Mouse (Mus musculus): ENCODE results near the gene Olfr412. TPM values are rescaled to one million over a fixed set of nuclear protein-coding genes. Genes with fewer than 3 reads are reported as not detected.

The Olfr412 gene
- polyA plus RNA-seq, 1 experiment from 2014 or later, result not detected

DNA sequence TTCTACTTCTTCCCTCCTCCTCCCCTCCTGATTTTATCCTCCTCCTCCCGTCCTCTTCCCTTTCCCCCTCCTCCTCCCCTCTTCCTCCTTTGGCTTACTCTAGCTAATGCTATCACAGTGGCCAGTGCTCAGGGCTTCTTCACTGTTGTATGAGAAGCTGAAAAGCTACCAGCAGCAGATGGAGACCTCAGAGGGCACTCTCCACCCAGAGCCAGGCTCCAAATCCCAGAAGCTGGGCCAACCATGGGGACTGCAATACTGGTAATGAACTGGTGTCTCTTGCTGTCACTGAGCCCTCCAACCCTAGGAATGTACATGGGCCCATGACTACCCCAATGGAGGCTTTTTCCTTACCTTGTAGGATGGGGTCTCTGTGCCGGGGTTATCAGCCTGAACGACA, 50.1 kb downstream of the Olfr412 start:
- Histone ChIP-seq H3K4me1 (ENCODE audit: insufficient read depth, low read length) (peaks cover 33% of the 10 kb centered on the region), H3K9me3 (ENCODE audit: low read length) (no peaks in the 10 kb centered on the region), H3K27ac (ENCODE audit: low read length) (no peak overlapping the region), H3K4me2 (replicated peaks; ENCODE audit: low read depth, low read length) (no peak overlapping the region), H3K4me3 (ENCODE audit: low read length) (no peak overlapping the region), H3K9ac (replicated peaks; ENCODE audit: low read length) (no peak overlapping the region), H3K36me3 (ENCODE audit: insufficient read depth, low read length) (no peaks in the 10 kb centered on the region), H3K27me3 (ENCODE audit: insufficient read depth, low read length) (no peaks in the 10 kb centered on the region)
- no peak for ATAC-seq (ENCODE audit: low FRiP score, low TSS enrichment)
- WGBS, result 74% methylated on average over 3 of the region's 3 CpGs

DNA sequence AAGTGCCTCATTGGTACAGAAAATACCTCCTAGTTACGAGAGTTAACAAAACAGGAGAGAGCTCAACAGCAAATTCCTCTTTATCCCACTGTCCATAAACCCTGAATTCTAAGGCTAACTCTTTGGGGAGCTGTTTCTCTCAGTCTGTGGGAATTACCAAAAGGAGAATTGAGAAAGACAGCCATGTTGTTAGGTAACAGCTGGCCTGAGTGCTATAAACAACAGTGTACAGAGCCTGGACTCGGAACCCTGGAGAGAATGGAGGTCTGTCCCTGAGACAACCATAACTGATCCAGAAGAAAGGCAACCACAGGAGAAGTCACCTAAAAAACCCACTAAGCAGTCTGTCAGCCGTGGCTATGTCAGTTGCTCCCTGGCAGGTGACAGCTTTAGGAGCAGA, 50.6 kb downstream of the Olfr412 start:
- no peak for ATAC-seq (ENCODE audit: low FRiP score, low TSS enrichment)
- H3K27ac ChIP-seq (ENCODE audit: low read length), result no peak overlapping the region
- no peak overlapping the region for H3K4me3 ChIP-seq (ENCODE audit: low read length)
- peaks cover 33% of the 10 kb centered on the region for H3K4me1 ChIP-seq (ENCODE audit: insufficient read depth, low read length)
- WGBS, result 70% methylated on average over 3 of the region's 3 CpGs
- no peak overlapping the region for H3K4me2 ChIP-seq (replicated peaks; ENCODE audit: low read depth, low read length)
- no peaks in the 10 kb centered on the region for H3K9me3 ChIP-seq (ENCODE audit: low read length)
- no peaks in the 10 kb centered on the region for H3K36me3 ChIP-seq (ENCODE audit: insufficient read depth, low read length)
- H3K27me3 ChIP-seq (ENCODE audit: insufficient read depth, low read length), result no peaks in the 10 kb centered on the region
- H3K9ac ChIP-seq (replicated peaks; ENCODE audit: low read length), result no peak overlapping the region

DNA sequence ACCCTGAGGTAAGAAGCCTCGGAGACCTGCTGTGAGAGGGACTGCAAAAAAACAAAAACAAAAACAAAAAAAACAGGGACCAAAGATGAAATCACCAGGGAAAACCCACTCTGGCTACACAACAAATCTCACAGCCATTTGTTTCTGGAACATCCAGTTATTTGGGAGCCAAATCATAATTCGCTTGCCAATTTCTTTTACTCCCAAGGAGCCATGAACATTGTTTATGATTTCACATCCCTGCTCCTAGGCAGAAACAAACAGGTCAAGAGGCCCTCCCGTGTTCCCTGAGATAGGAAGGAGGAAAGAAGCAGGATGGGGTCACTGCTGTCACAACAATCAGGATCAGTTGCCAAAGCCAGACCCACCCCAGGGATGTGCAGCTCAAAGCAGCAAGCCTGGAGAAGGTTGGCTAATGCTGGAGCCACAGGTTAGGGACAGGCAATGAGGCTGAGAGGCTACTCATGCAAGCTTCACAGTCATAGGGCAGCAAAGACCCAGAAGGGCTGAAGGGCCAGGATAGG, 51.6 kb downstream of the Olfr412 start:
- H3K9ac ChIP-seq (replicated peaks; ENCODE audit: low read length), result no peak overlapping the region
- no peaks in the 10 kb centered on the region for H3K9me3 ChIP-seq (ENCODE audit: low read length)
- H3K4me2 ChIP-seq (replicated peaks; ENCODE audit: low read depth, low read length), result no peak overlapping the region
- H3K27me3 ChIP-seq (ENCODE audit: insufficient read depth, low read length), result no peaks in the 10 kb centered on the region
- no peak overlapping the region for H3K27ac ChIP-seq (ENCODE audit: low read length)
- no peaks in the 10 kb centered on the region for H3K36me3 ChIP-seq (ENCODE audit: insufficient read depth, low read length)
- H3K4me3 ChIP-seq (ENCODE audit: low read length), result no peak overlapping the region
- ATAC-seq (ENCODE audit: low FRiP score, low TSS enrichment), result no peak
- 63% methylated on average over 3 of the region's 3 CpGs for WGBS
- H3K4me1 ChIP-seq (ENCODE audit: insufficient read depth, low read length), result peaks cover 25% of the 10 kb centered on the region

DNA sequence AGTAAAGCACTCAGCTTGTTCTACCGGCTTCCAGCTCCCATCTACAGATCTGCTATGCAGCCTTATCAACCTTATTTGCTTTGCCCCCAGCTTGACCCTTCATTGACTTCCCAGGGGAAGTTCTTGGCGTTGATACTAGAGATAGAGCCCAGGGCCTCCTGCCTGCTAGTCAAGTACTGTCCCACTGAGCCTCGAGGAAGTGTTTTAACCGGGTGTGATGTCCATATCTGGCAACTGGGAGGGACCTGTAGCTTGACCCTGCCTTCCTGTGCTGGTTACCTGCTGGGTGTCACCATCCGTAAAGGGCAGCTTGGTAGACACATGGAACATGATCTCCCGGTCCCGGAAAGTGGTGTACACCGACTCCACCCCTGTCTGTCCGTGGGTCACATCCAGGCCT, 52.2 kb downstream of the Olfr412 start:
- no peak for ATAC-seq (ENCODE audit: low FRiP score, low TSS enrichment)
- Histone ChIP-seq H3K27me3 (ENCODE audit: insufficient read depth, low read length) (no peaks in the 10 kb centered on the region), H3K27ac (ENCODE audit: low read length) (no peak overlapping the region), H3K4me3 (ENCODE audit: low read length) (no peak overlapping the region), H3K4me2 (replicated peaks; ENCODE audit: low read depth, low read length) (no peak overlapping the region), H3K9ac (replicated peaks; ENCODE audit: low read length) (no peak overlapping the region), H3K36me3 (ENCODE audit: insufficient read depth, low read length) (no peaks in the 10 kb centered on the region), H3K9me3 (ENCODE audit: low read length) (no peaks in the 10 kb centered on the region), H3K4me1 (ENCODE audit: insufficient read depth, low read length) (peaks cover 19% of the 10 kb centered on the region)
- WGBS, result 58% methylated on average over 9 of the region's 9 CpGs

DNA sequence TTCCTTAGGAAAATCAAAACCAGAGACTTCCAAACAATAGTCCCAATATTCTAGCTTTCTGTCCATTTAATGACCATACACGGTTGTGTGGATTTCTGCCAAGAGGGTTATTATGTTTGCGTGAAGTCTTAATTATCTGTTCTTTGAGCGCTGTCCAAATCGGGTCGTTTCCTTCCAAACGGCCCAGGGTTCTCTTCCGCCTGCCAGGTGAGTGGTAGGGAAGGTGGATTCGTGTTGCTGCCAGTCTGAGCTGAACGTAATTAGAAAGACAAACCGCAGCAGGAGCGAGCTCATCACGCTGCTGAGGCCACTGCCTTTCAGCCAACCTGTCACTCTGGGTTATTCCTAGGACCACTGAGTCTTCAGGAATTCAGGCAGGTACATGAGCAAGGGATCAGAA, 53.9 kb downstream of the Olfr412 start:
- Histone ChIP-seq H3K36me3 (ENCODE audit: insufficient read depth, low read length) (no peaks in the 10 kb centered on the region), H3K4me1 (ENCODE audit: insufficient read depth, low read length) (peaks cover 6% of the 10 kb centered on the region; the same call in 1 of the 2 replicates), H3K9ac (replicated peaks; ENCODE audit: low read length) (no peak overlapping the region), H3K4me2 (replicated peaks; ENCODE audit: low read depth, low read length) (no peak overlapping the region), H3K27me3 (ENCODE audit: insufficient read depth, low read length) (no peaks in the 10 kb centered on the region), H3K9me3 (ENCODE audit: low read length) (no peaks in the 10 kb centered on the region), H3K27ac (ENCODE audit: low read length) (no peak overlapping the region), H3K4me3 (ENCODE audit: low read length) (no peak overlapping the region)
- no peak for ATAC-seq (ENCODE audit: low FRiP score, low TSS enrichment)
- WGBS, result 80% methylated on average over 12 of the region's 12 CpGs

Other genes with a start within 250 kb of the Olfr412 start
- not detected in 2 replicates for gene Olfr401, start 248.4 kb upstream of the Olfr412 start, polyA plus RNA-seq (2015; fragmentation: Nextera tagmentation; extraction: Ambion mirVana)
- not detected in 2 replicates for gene Olfr402, start 208.5 kb upstream of the Olfr412 start, polyA plus RNA-seq (2015; fragmentation: Nextera tagmentation; extraction: Ambion mirVana)
- gene Olfr403, start 175.8 kb upstream of the Olfr412 start, polyA plus RNA-seq (2015; fragmentation: Nextera tagmentation; extraction: Ambion mirVana), result not detected in 2 replicates
- gene Olfr43, start 150.7 kb upstream of the Olfr412 start, polyA plus RNA-seq (2015; fragmentation: Nextera tagmentation; extraction: Ambion mirVana), result not detected in 2 replicates
- gene Olfr406, start 102.3 kb upstream of the Olfr412 start, polyA plus RNA-seq (2015; fragmentation: Nextera tagmentation; extraction: Ambion mirVana), result not detected in 2 replicates
- gene Olfr59, start 78.3 kb upstream of the Olfr412 start, polyA plus RNA-seq (2015; fragmentation: Nextera tagmentation; extraction: Ambion mirVana), result not detected in 2 replicates
- gene Olfr410, start 24.0 kb upstream of the Olfr412 start, polyA plus RNA-seq (2015; fragmentation: Nextera tagmentation; extraction: Ambion mirVana), result not detected in 2 replicates
- gene Olfr411, start 9.4 kb upstream of the Olfr412 start, polyA plus RNA-seq (2015; fragmentation: Nextera tagmentation; extraction: Ambion mirVana), result not detected in 2 replicates
- 5.5 and 6.2 TPM in 2 replicates for gene Rap1gap2, start 248.8 kb downstream of the Olfr412 start, polyA plus RNA-seq (2015; fragmentation: Nextera tagmentation; extraction: Ambion mirVana)

All from kidney, embryonic 16.5 days (tissue).